Comparison of ENCODE assay signal across 16 mouse cellular contexts in the genomic region with DNA sequence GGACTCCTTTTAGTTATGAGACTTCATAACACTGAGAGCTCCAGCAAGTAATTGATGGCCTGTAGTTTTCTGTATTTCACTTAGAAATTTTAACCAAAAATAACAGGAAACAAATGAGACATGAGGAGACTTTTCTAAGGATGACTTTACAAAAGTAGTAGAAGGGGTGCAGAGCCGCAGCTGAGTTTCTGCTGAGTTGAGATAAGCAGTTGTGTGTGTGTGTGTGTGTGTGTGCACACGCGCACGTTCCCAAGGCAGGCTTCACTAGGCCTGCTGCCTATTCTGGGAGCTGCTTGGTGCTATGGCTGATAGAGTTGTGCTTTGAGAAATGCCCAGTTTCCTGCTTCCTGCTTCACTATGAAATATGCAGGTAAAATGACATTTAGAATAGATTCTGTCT. TPM values are rescaled to one million over a fixed set of nuclear protein-coding genes. Genes with fewer than 3 reads are reported as not detected.
DNase-seq lines count a peak whose midpoint lies in the region; ATAC-seq and TF ChIP-seq lines count a peak whose summit lies in the region.
"Had no signal": no experiment of that assay in that cellular context is flagged by ENCODE, and none has a peak within 500 bp of the region (broad histone marks: within the 10 kb centered on the region; RNA-seq: fewer than 3 reads in every experiment).

No protein-coding gene starts in this region.

- 30% methylated on average over 4 of the region's 4 CpGs for WGBS in heart, embryonic 15.5 days
- WGBS in liver, embryonic 15.5 days (ENCODE audit: insufficient replicate concordance): 21% methylated on average over 4 of the region's 4 CpGs
- WGBS in thymus, adult 2 months: 38% methylated on average over 4 of the region's 4 CpGs

- no peaks in the 10 kb centered on the region for H3K36me3 ChIP-seq in heart, embryonic 15.5 days
- no peaks in the 10 kb centered on the region for H3K36me3 ChIP-seq in liver, embryonic 15.5 days (replicated peaks)
- H3K36me3 ChIP-seq in thymus, adult 2 months (ENCODE audit: control insufficient read depth, insufficient read depth, low read length): no peaks in the 10 kb centered on the region
- H3K36me3 ChIP-seq: embryonic facial prominence, embryonic 12.5 days; midbrain, embryonic 13.5 days had no signal

- DNase-seq in heart, postnatal 14 days: no peak
- no peak for DNase-seq in thymus, adult 2 months
- no peak for DNase-seq in urinary bladder, postnatal 4 days (ENCODE audit: low spot score in 2 of 2)
- DNase-seq in gastrocnemius, adult 2 months: no peak
- DNase-seq: cerebellum, adult 9-11 months; forebrain, postnatal 0 days; kidney, adult 11 months; lung, adult 2 months; retina, postnatal 1 day; thymus, postnatal 4 days had no signal

- H3K9ac ChIP-seq in heart, embryonic 15.5 days: no peak overlapping the region
- H3K9ac ChIP-seq in liver, embryonic 15.5 days: 0 out of 2 replicates have a peak overlapping the region, but pooled peaks have one; percentile 9
- H3K9ac ChIP-seq: embryonic facial prominence, embryonic 12.5 days; forebrain, postnatal 0 days; midbrain, embryonic 13.5 days had no signal

- H3K27me3 ChIP-seq in heart, embryonic 15.5 days: no peaks in the 10 kb centered on the region
- H3K27me3 ChIP-seq in liver, embryonic 15.5 days: no peaks in the 10 kb centered on the region
- H3K27me3 ChIP-seq in thymus, adult 2 months (ENCODE audit: control insufficient read depth, insufficient read depth, low read length): no peaks in the 10 kb centered on the region
- H3K27me3 ChIP-seq: embryonic facial prominence, embryonic 12.5 days; midbrain, embryonic 13.5 days had no signal

- ATAC-seq in heart, embryonic 15.5 days (replicated peaks; ENCODE audit: insufficient number of reproducible peaks, insufficient read depth, low FRiP score, low read depth): no peak
- ATAC-seq in CD4-positive, CD25-positive, alpha-beta regulatory T cell, adult 4 months: peak; percentile 52
- peak; percentile 80 for ATAC-seq in common myeloid progenitor, adult 5-6 weeks (replicated peaks; ENCODE audit: low read depth, poor library complexity, severe bottlenecking)
- ATAC-seq in liver, embryonic 15.5 days (ENCODE audit: insufficient read depth): peak; percentile 99
- ATAC-seq: forebrain, postnatal 0 days; midbrain, embryonic 13.5 days had no signal

- no peaks in the 10 kb centered on the region for H3K9me3 ChIP-seq in heart, embryonic 15.5 days (replicated peaks)
- H3K9me3 ChIP-seq in liver, embryonic 15.5 days (replicated peaks): no peaks in the 10 kb centered on the region
- H3K9me3 ChIP-seq: embryonic facial prominence, embryonic 12.5 days; midbrain, embryonic 13.5 days had no signal

- peaks cover 20% of the 10 kb centered on the region for H3K4me1 ChIP-seq in heart, embryonic 15.5 days (replicated peaks)
- H3K4me1 ChIP-seq in liver, embryonic 15.5 days (replicated peaks): peaks cover 44% of the 10 kb centered on the region
- H3K4me1 ChIP-seq in thymus, adult 2 months (replicated peaks; ENCODE audit: control insufficient read depth, insufficient read depth, low read length): 0 out of 2 replicates have a peak, but pooled peaks cover 2% of the 10 kb centered on the region
- H3K4me1 ChIP-seq: embryonic facial prominence, embryonic 12.5 days; midbrain, embryonic 13.5 days had no signal

- no peak for TF ChIP-seq CTCF in thymus, adult 2 months (IDR thresholded peaks at IDR 0.05; ENCODE audit: borderline replicate concordance, control insufficient read depth, extremely low read depth, insufficient read depth, low read length, poor library complexity)
- TF ChIP-seq CTCF in gastrocnemius, adult 2 months (IDR thresholded peaks at IDR 0.05): no peak

- no peak for TF ChIP-seq POLR2A in thymus, adult 2 months (IDR thresholded peaks at IDR 0.05; ENCODE audit: control insufficient read depth, extremely low read depth, insufficient read depth, low read length, poor library complexity)

- peak overlapping the region; percentile 47 for H3K27ac ChIP-seq in heart, embryonic 15.5 days
- H3K27ac ChIP-seq in liver, embryonic 15.5 days (replicated peaks): peak overlapping the region; percentile 89
- no peak overlapping the region for H3K27ac ChIP-seq in thymus, adult 2 months (ENCODE audit: control insufficient read depth, insufficient read depth, low read length)
- no peak overlapping the region for H3K27ac ChIP-seq in gastrocnemius, adult 2 months
- H3K27ac ChIP-seq: embryonic facial prominence, embryonic 12.5 days; midbrain, embryonic 13.5 days had no signal

- no peak overlapping the region for H3K4me3 ChIP-seq in heart, embryonic 15.5 days
- H3K4me3 ChIP-seq in liver, embryonic 15.5 days (replicated peaks): no peak overlapping the region
- H3K4me3 ChIP-seq in thymus, adult 2 months (ENCODE audit: control insufficient read depth, insufficient read depth, low read length): no peak overlapping the region
- no peak overlapping the region for H3K4me3 ChIP-seq in gastrocnemius, adult 2 months
- H3K4me3 ChIP-seq: embryonic facial prominence, embryonic 12.5 days; midbrain, embryonic 13.5 days had no signal

- intact Hi-C loops in heart, postnatal 14 days (cut with DNase I): no loop called here
- intact Hi-C loops in gastrocnemius, adult 2 months (cut with DNase I): no loop called here

- no peak overlapping the region for H3K4me2 ChIP-seq in heart, embryonic 15.5 days
- peak overlapping the region; percentile 50 for H3K4me2 ChIP-seq in liver, embryonic 15.5 days
- H3K4me2 ChIP-seq: embryonic facial prominence, embryonic 12.5 days; midbrain, embryonic 13.5 days had no signal

RNA-seq across cellular contexts. Expression of gene St7, which starts 50.6 kb away (rescaled TPM):
- polyA plus RNA-seq in heart, embryonic 15.5 days (2015; fragmentation: Nextera tagmentation; extraction: Ambion mirVana): 26.1 and 28.6 TPM in 2 replicates
- total RNA-seq in heart, postnatal 14 days (2021): 10 to 100 TPM; 19.0 to 19.3 TPM
- 1 to 10 TPM; 1.5 to 2.6 TPM for polyA plus RNA-seq in CD4-positive, CD25-positive, alpha-beta regulatory T cell, adult 4 months (2017; shearing (Covaris generic))
- 43.7 and 56.2 TPM in 2 replicates for total RNA-seq in common myeloid progenitor, adult 5-6 weeks (2017)
- polyA plus RNA-seq in liver, embryonic 15.5 days (2015; fragmentation: Nextera tagmentation; extraction: Ambion mirVana): 9.7 and 10.7 TPM in 2 replicates
- polyA plus RNA-seq in thymus, adult 2 months (2012; rRNA removed): 8.6 and 9.7 TPM in 2 replicates
- total RNA-seq in gastrocnemius, adult 2 months (2021): 10 to 100 TPM; 13.0 to 14.0 TPM

Comparison
In these comparisons a context has a peak if more than half of its experiments do, and no peak if none do; other contexts are left out.
1. H3K27ac ChIP-seq: peak in heart, embryonic 15.5 days (single experiment) and liver, embryonic 15.5 days (single experiment); none in thymus, adult 2 months (single experiment) and gastrocnemius, adult 2 months (single experiment).